Mouse (Mus musculus) heart, adult 2 months (tissue): ENCODE data around the gene Pdzd8. TPM values are rescaled to one million over a fixed set of nuclear protein-coding genes. Genes with fewer than 3 reads are reported as not detected.

Experiments used
- DNase-seq, 2 experiments: peaks; one replicate each; pipeline ENCODE4 v3.0.0; 2021
- H3K27ac ChIP-seq: fragments of 200-600 bp; 2 replicates; pipeline ENCODE4 v1.8.1; 2022
- H3K27me3 ChIP-seq: fragments of 200-500 bp; 2 replicates; pipeline ENCODE4 v1.6.1; 2012; ENCODE audit warnings: mild to moderate bottlenecking, low read length, inconsistent platforms, mixed read lengths; ENCODE audit not compliant: control insufficient read depth, insufficient read depth
- H3K36me3 ChIP-seq: fragments of 200-500 bp; 2 replicates; pipeline ENCODE4 v1.6.1; 2012; ENCODE audit warnings: low read length, inconsistent platforms; ENCODE audit not compliant: control insufficient read depth, insufficient read depth
- H3K4me1 ChIP-seq: fragments of 200-500 bp; 2 replicates; pipeline ENCODE4 v1.6.1; 2011; ENCODE audit warnings: low read length; ENCODE audit not compliant: control insufficient read depth, insufficient read depth
- H3K4me3 ChIP-seq: fragments of 200-600 bp; 2 replicates; pipeline ENCODE4 v1.8.1; 2022
- H3K79me2 ChIP-seq: fragments of 200-500 bp; replicated peaks from 2 replicates; pipeline ENCODE4 v1.6.1; 2012; ENCODE audit warnings: mild to moderate bottlenecking, inconsistent platforms, low read length, moderate library complexity, mixed read lengths; ENCODE audit not compliant: control insufficient read depth, insufficient read depth
- H3K9ac ChIP-seq: fragments of 200-500 bp; 2 replicates; pipeline ENCODE4 v1.6.1; 2012; ENCODE audit warnings: low read depth, mild to moderate bottlenecking, control low read depth, inconsistent platforms, low read length, mixed read lengths
- CTCF ChIP-seq: fragments of 200-600 bp; IDR thresholded peaks from 2 replicates; pipeline ENCODE4 v1.8.1; 2022; ENCODE audit warnings: antibody characterized with exemption, mild to moderate bottlenecking, moderate library complexity
- EP300 ChIP-seq: fragments of 200-500 bp; IDR thresholded peaks from 2 replicates; pipeline ENCODE4 v1.6.1; 2011; ENCODE audit warnings: low read depth, low read length, control low read depth; ENCODE audit not compliant: insufficient read depth
- POLR2A ChIP-seq: fragments of 200-500 bp; IDR thresholded peaks from 2 replicates; pipeline ENCODE4 v1.6.1; 2011; ENCODE audit warnings: mild to moderate bottlenecking, low read depth, low read length, control low read depth; ENCODE audit not compliant: insufficient read depth
- WGBS: fragments of 180-500 bp; shearing (Covaris S2); methylation state at CpG from one replicate; pipeline ENCODE4 v1.1.7; 2018; 5-methylcytosine and 5-hydroxymethylcytosine counted together
- intact Hi-C: fragments of 180-260 bp; cut with DNase I; formaldehyde crosslinking; loops from one replicate; pipeline ENCODE4 v1.15.1; 2025
- polyA plus RNA-seq: library from polyadenylated mRNA; depleted of rRNA; stranded (reverse); fragments of >200 nt; gene quantifications from 2 replicates; pipeline ENCODE4 v1.2.3, GENCODE M21; 2012
- total RNA-seq, 2 experiments: library from RNA; stranded (reverse); gene quantifications; 2 replicates each; pipeline ENCODE4 v1.2.3; 2021

Pdzd8 gene
- total and polyA plus RNA-seq, 3 experiments, result 3.6 to 26.3 (median 23.1) TPM

DNA sequence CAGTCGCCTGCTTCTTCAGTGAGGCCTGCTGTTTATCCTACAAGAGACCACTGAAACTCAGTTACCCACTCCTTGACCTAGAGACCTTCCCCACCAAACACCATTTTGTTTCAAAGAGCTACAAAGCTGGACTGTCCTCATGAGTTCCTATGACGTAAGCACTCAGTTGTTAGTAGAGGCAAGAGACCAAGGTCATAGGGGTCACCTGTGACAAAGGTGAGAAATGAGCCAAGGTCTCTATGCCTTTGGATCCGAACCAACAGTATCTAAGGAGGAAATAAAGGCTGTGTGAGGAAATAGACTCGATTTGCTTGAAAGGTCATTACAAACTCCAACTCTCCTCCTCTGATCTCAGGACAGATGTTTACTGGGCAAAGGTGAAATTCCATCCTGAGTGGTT, 25.4 kb upstream of the Pdzd8 start:
- TF ChIP-seq EP300, result no peak
- no peak for TF ChIP-seq POLR2A
- TF ChIP-seq CTCF, result no peak
- intact Hi-C loops, result no loop called here
- H3K4me1 ChIP-seq, result no peaks in the 10 kb centered on the region
- no peaks in the 10 kb centered on the region for H3K36me3 ChIP-seq
- no peak overlapping the region for H3K4me3 ChIP-seq
- H3K27me3 ChIP-seq, result no peaks in the 10 kb centered on the region
- no peaks in the 10 kb centered on the region for H3K79me2 ChIP-seq
- no peak overlapping the region for H3K9ac ChIP-seq
- no peak overlapping the region for H3K27ac ChIP-seq
- DNase-seq, result no peak
- 69% methylated on average over 4 of the region's 4 CpGs for WGBS

DNA sequence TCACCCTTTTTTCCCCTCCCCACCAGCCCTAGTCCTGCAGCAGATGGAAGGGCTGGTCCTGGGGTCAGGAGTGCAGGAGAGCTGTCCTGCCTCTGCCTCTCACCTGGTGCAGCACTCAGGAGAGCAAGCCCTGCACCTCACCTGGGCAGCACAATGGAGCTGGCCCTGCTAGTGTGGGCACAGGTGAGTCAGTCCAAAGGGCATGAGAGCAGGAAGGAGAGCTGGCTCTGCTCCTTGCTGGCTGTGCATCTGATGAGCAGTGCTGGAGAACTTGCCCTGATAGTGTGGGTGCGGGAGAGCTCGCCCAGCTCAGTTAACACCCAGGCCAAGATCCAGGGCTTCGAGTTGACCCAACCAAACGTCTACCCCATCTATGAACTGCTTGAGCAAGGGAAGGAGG, 22.3 kb upstream of the Pdzd8 start:
- Histone ChIP-seq H3K4me3 (no peak overlapping the region), H3K27me3 (no peaks in the 10 kb centered on the region), H3K36me3 (no peaks in the 10 kb centered on the region), H3K79me2 (no peaks in the 10 kb centered on the region), H3K4me1 (no peaks in the 10 kb centered on the region), H3K9ac (no peak overlapping the region), H3K27ac (no peak overlapping the region)
- 81% methylated on average over 4 of the region's 4 CpGs for WGBS
- no peak for DNase-seq
- intact Hi-C loops, result no loop called here
- TF ChIP-seq CTCF, result no peak
- no peak for TF ChIP-seq EP300
- TF ChIP-seq POLR2A, result no peak

DNA sequence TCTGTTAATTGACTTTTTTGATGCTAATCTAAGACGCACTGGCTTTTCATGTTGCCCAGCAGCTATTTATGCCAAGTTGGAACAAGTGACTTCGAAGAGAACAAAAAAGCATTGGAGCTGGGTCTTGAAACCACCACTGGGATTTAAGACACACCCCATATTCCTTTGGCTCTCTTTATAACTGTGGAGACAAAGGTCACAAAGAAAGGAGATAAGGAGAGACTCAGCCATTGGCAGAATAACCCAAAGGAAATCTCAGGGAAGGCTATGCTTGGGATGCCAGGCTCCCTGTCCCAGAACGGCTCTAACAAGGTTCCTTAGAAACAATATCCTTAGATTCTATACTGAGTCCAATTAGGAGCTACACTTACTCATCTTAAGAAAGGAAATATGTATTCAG, 21.1 kb upstream of the Pdzd8 start:
- Histone ChIP-seq H3K36me3 (no peaks in the 10 kb centered on the region), H3K79me2 (no peaks in the 10 kb centered on the region), H3K4me1 (no peaks in the 10 kb centered on the region), H3K9ac (no peak overlapping the region), H3K4me3 (no peak overlapping the region), H3K27ac (no peak overlapping the region), H3K27me3 (no peaks in the 10 kb centered on the region)
- DNase-seq, result no peak
- intact Hi-C loops, result no loop called here
- WGBS, result 72% methylated on average over 3 of the region's 3 CpGs
- TF ChIP-seq CTCF (no peak), POLR2A (no peak)

DNA sequence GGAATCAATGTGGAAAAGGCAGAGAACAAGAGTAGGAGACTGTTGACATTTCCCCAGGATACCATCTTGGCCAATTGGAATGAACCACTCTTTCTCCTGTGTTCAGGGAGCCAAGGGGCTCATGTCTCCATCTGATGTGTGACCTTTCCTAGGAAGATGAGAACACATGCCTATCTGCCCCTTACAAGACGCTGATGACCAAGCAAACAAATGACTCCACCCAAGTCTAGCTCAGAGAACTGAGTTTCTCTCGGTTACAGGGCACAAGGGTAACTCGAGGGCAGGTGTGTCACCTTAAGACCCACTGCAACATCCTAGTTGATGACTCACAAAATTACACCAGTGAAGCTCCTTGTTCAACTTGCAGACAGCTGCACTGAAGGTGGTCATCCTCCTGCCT, 18.1 kb upstream of the Pdzd8 start:
- intact Hi-C loops, result no loop called here
- Histone ChIP-seq H3K79me2 (no peaks in the 10 kb centered on the region), H3K4me3 (no peak overlapping the region), H3K27ac (no peak overlapping the region), H3K9ac (no peak overlapping the region), H3K4me1 (no peaks in the 10 kb centered on the region), H3K36me3 (no peaks in the 10 kb centered on the region), H3K27me3 (no peaks in the 10 kb centered on the region)
- 75% methylated on average over 3 of the region's 3 CpGs for WGBS
- DNase-seq, result no peak
- TF ChIP-seq CTCF (no peak), EP300 (no peak), POLR2A (no peak)

DNA sequence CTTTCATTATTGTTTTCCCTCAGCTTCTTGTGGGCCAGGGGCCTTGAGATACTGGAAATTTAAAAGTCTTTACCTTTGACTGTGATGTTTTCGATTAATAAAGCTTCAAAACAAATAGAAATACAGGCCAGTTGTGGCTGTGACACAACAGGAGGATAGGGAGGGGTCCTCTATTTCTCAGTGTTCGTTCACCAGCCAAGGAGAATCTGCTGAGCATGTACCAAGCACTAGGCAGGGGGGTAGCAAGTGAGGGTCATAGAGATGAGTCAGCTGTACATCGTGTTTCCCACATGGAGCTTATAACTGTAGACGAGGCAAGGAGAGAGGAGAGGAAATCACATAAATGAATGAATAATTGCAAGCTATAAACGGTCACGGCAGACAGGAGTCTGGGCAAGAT, 17.1 kb upstream of the Pdzd8 start:
- Histone ChIP-seq H3K79me2 (no peaks in the 10 kb centered on the region), H3K27me3 (no peaks in the 10 kb centered on the region), H3K4me1 (no peaks in the 10 kb centered on the region), H3K9ac (no peak overlapping the region), H3K36me3 (no peaks in the 10 kb centered on the region), H3K27ac (no peak overlapping the region), H3K4me3 (no peak overlapping the region)
- DNase-seq, result no peak
- intact Hi-C loops, result no loop called here
- TF ChIP-seq POLR2A (no peak), CTCF (no peak), EP300 (no peak)
- WGBS, result 77% methylated on average over 6 of the region's 6 CpGs

DNA sequence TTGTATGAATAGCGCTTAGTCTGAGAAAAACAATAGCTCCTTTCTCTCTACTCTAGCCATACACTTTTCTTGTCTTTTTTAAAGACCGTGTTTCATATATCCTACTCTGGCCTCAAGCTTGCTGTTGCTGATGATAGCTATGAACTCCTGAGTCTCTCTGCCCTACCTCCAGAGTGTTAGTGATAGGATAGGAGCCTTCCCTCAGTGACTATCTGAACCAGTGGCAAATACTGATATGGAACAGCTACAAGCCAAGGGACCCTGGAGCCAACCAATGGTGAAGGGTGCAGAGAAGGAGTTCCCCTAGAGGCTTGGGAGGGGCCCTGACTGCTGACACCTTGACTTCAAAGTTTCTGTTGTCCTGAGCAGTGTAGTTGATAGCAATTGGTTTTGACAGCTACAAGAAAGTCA, 14.9 kb upstream of the Pdzd8 start:
- H3K79me2 ChIP-seq, result no peaks in the 10 kb centered on the region
- no peaks in the 10 kb centered on the region for H3K36me3 ChIP-seq
- TF ChIP-seq CTCF, result no peak
- TF ChIP-seq POLR2A, result no peak
- TF ChIP-seq EP300, result no peak
- DNase-seq, result no peak
- H3K27me3 ChIP-seq, result no peaks in the 10 kb centered on the region
- 65% methylated on average over 2 of the region's 2 CpGs for WGBS
- no peak overlapping the region for H3K27ac ChIP-seq
- no peak overlapping the region for H3K9ac ChIP-seq
- H3K4me1 ChIP-seq, result no peaks in the 10 kb centered on the region
- intact Hi-C loops, result no loop called here
- no peak overlapping the region for H3K4me3 ChIP-seq

DNA sequence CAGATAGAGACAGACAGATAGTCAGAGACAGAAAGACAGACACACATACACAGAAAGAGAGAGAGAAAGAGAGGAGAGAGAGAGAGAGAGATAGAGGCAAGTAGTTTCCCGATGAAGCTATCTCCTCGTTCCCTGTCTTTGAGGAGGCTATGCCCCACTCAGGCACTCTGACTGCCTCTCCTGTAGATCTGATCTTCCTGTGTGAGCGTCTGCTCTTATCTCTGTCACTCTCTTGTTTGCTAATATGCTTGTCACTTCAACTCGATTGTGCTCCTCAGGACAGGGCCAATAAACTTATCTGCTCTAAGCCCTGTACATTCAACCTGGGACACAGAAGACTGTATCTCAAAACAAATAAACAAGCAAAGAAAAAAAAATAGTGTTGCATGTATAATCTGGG, 13.6 kb upstream of the Pdzd8 start:
- Histone ChIP-seq H3K27me3 (no peaks in the 10 kb centered on the region), H3K4me3 (no peak overlapping the region), H3K9ac (no peak overlapping the region), H3K4me1 (no peaks in the 10 kb centered on the region), H3K36me3 (no peaks in the 10 kb centered on the region), H3K27ac (no peak overlapping the region), H3K79me2 (no peaks in the 10 kb centered on the region)
- no peak for DNase-seq
- WGBS, result 22% methylated on average over 4 of the region's 4 CpGs
- intact Hi-C loops, result no loop called here
- TF ChIP-seq CTCF (no peak), EP300 (no peak), POLR2A (no peak)
